Mouse (Mus musculus): ENCODE measurements around the gene Tbc1d12. TPM values are rescaled to one million over a fixed set of nuclear protein-coding genes. Genes with fewer than 3 reads are reported as not detected.

The Tbc1d12 gene
- total and polyA plus RNA-seq, 3 experiments: 2.5 to 2.9 TPM; not detected in 1

DNA sequence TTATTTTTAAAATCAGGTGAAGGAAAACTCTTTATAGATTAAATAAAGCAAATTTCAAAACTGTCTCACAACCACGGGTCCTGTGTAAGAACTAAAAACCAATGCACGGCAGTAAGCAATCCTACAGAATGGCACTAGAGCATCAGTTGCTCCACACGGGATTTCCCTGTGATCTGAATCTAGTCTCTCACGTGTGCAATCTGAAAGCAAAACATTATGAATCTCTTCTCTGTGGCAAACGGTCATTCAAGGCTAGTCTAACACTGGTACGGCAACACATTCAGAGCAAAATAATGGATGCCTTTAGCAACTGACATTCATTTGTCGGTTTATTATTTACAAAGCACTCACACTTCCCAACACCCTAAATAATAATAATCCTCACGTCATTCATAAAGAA lies 18.2 kb upstream of the Tbc1d12 start:
- DNase-seq (ENCODE audit: low read depth, low spot score): peak; percentile 20
- H3K27ac ChIP-seq (ENCODE audit: control insufficient read depth, low read depth, low read length): no peak overlapping the region
- H3K9me3 ChIP-seq (replicated peaks; ENCODE audit: insufficient read depth, low read length): no peaks in the 10 kb centered on the region
- no peaks in the 10 kb centered on the region for H3K27me3 ChIP-seq (ENCODE audit: control insufficient read depth in 1 of 2, insufficient read depth in 2 of 2, low read length in 2 of 2)
- TF ChIP-seq NELFE (IDR thresholded peaks at IDR 0.05; ENCODE audit: low read depth, low read length) (no peak), BHLHE40 (IDR thresholded peaks at IDR 0.05; ENCODE audit: borderline replicate concordance, low read depth, low read length) (0 out of 2 replicates have a peak, but pooled peaks have one; percentile 56)
- H3K36me3 ChIP-seq (ENCODE audit: control insufficient read depth in 1 of 2, insufficient read depth in 2 of 2, low read length in 2 of 2): peaks cover 8 to 20% of the 10 kb centered on the region in 2 experiments
- peaks cover 17% of the 10 kb centered on the region for H3K79me2 ChIP-seq (ENCODE audit: control insufficient read depth, insufficient read depth, low read length, poor library complexity)
- peak overlapping the region; percentile 76 to 79 for H3K4me3 ChIP-seq (ENCODE audit: control insufficient read depth in 1 of 2, insufficient read depth in 1 of 2, low read depth in 2 of 2, low read length in 2 of 2)
- H3K4me1 ChIP-seq (ENCODE audit: control insufficient read depth in 1 of 2, insufficient read depth in 2 of 2, low read length in 2 of 2): peaks cover 0 to 10% of the 10 kb centered on the region in 2 experiments; a peak in 3 of 4 replicates
- H3K9ac ChIP-seq (ENCODE audit: control insufficient read depth, low read depth, low read length, poor library complexity, severe bottlenecking): peak overlapping the region; percentile 80

DNA sequence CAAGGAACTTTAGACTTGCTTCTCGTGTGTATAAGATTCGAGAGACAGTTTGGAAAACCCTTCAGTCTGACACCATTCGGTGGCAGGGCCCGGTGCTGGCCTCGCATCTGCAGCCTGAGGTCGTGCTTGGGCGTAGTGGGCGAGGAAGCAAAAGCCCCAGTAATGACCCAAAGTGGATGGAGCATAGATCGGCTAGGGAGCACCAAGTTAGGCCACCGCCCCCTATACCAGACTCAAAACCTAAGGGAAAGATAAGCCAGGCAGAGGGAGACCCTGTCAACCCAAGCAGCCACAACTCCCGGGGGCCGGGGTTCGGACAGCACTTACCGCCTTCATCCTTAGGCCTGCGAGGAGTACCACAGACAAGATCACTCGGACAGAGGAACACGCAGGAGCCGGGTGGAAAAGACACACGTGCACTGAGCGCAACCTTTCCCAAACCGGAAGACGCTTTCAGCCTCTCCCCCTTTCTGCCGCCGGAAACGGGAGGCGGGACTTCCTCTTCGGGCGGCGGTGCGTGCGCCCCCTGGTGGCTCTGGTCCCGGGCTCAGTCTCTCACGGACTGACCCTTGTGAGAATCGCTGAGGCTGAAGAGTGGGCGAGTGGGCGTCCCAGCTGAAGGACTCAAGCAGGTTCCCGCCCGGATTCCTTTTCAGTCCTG lies 17.5 kb upstream of the Tbc1d12 start, which contains the start of gene Noc3l:
Gene Noc3l, minus strand, starts transcription at position 472 of the 661 bp plus-strand sequence.
- Histone ChIP-seq H3K79me2 (ENCODE audit: control insufficient read depth, insufficient read depth, low read length, poor library complexity) (peaks cover 17% of the 10 kb centered on the region), H3K9me3 (replicated peaks; ENCODE audit: insufficient read depth, low read length) (no peaks in the 10 kb centered on the region), H3K36me3 (ENCODE audit: control insufficient read depth in 1 of 2, insufficient read depth in 2 of 2, low read length in 2 of 2) (peaks cover 3 to 20% of the 10 kb centered on the region in 2 experiments), H3K9ac (ENCODE audit: control insufficient read depth, low read depth, low read length, poor library complexity, severe bottlenecking) (peak within 1 kb of the TSS; percentile 80), H3K4me3 (ENCODE audit: control insufficient read depth in 1 of 2, insufficient read depth in 1 of 2, low read depth in 2 of 2, low read length in 2 of 2) (peak within 1 kb of the TSS; percentile 76 to 79), H3K27ac (ENCODE audit: control insufficient read depth, low read depth, low read length) (peak within 1 kb of the TSS; percentile 51), H3K4me1 (ENCODE audit: control insufficient read depth in 1 of 2, insufficient read depth in 2 of 2, low read length in 2 of 2) (peaks cover 0 to 10% of the 10 kb centered on the region in 2 experiments; a peak in 3 of 4 replicates), H3K27me3 (ENCODE audit: control insufficient read depth in 1 of 2, insufficient read depth in 2 of 2, low read length in 2 of 2) (no peaks in the 10 kb centered on the region; a peak in 1 of 4 replicates)
- DNase-seq (ENCODE audit: low read depth, low spot score): peak; percentile 94
- TF ChIP-seq USF2 (IDR thresholded peaks at IDR 0.05; ENCODE audit: borderline replicate concordance in 1 of 2, insufficient read depth in 1 of 2, low read depth in 1 of 2, low read length in 2 of 2) (no peak), BHLHE40 (IDR thresholded peaks at IDR 0.05; ENCODE audit: borderline replicate concordance, low read depth, low read length) (peak; percentile 81), HCFC1 (IDR thresholded peaks at IDR 0.05; ENCODE audit: low read depth, low read length) (peak; percentile 88), ZC3H11A (IDR thresholded peaks at IDR 0.05; ENCODE audit: low read depth, low read length) (no peak), ETS1 (IDR thresholded peaks at IDR 0.05; ENCODE audit: low read depth, low read length) (peak; percentile 38; the same call in 1 of the 2 replicates), RCOR1 (IDR thresholded peaks at IDR 0.05; ENCODE audit: low read depth, low read length) (0 out of 2 replicates have a peak, but pooled peaks have one; percentile 23), E2F4 (IDR thresholded peaks at IDR 0.05; ENCODE audit: borderline replicate concordance, low read depth, low read length) (no peak), ZNF384 (IDR thresholded peaks at IDR 0.05; ENCODE audit: low read depth, low read length) (0 out of 2 replicates have a peak, but pooled peaks have one; percentile 16), GATA1 (IDR thresholded peaks at IDR 0.05; ENCODE audit: low read depth, low read length) (peak; percentile 34; the same call in 1 of the 2 replicates), ZMIZ1 (IDR thresholded peaks at IDR 0.05; ENCODE audit: low read depth, low read length) (peak; percentile 77), EP300 (IDR thresholded peaks at IDR 0.05; ENCODE audit: low read depth in 1 of 2, low read length in 2 of 2) (peak in 1 of 2 experiments; percentile 23; a peak in 1 of 4 replicates), SMC3 (IDR thresholded peaks at IDR 0.05; ENCODE audit: low read depth, low read length) (peak; percentile 28; the same call in 1 of the 2 replicates), JUND (IDR thresholded peaks at IDR 0.05; ENCODE audit: low read depth, low read length) (no peak), CHD2 (IDR thresholded peaks at IDR 0.05; ENCODE audit: low read length) (no peak), SIN3A (IDR thresholded peaks at IDR 0.05; ENCODE audit: low read length) (peak; percentile 98), POLR2AphosphoS2 (IDR thresholded peaks at IDR 0.05; ENCODE audit: low read length) (peak; percentile 82), MYC (IDR thresholded peaks at IDR 0.05; ENCODE audit: low read depth, low read length) (peak; percentile 97), MAFK (IDR thresholded peaks at IDR 0.05; ENCODE audit: borderline replicate concordance, low read depth, low read length) (no peak), MXI1 (IDR thresholded peaks at IDR 0.05; ENCODE audit: low read depth, low read length) (peak; percentile 100), USF1 (IDR thresholded peaks at IDR 0.05; ENCODE audit: low read depth, low read length) (peak; percentile 37; the same call in 1 of the 2 replicates), MAZ (IDR thresholded peaks at IDR 0.05; ENCODE audit: low read depth, low read length) (peak; percentile 49; the same call in 1 of the 2 replicates), ELF1 (IDR thresholded peaks at IDR 0.05; ENCODE audit: low read depth, low read length) (peak; percentile 89), TAL1 (IDR thresholded peaks at IDR 0.05; ENCODE audit: low read length) (no peak), POLR2A (IDR thresholded peaks at IDR 0.05; ENCODE audit: control insufficient read depth in 1 of 2, insufficient read depth in 1 of 2, low read depth in 1 of 2, low read length in 2 of 2, poor library complexity in 1 of 2) (peak; percentile 54 to 92; a peak in 3 of 4 replicates), UBTF (IDR thresholded peaks at IDR 0.05; ENCODE audit: borderline replicate concordance, insufficient read depth, low read depth, low read length) (no peak), KAT2A (conservative IDR thresholded peaks at IDR 0.05; ENCODE audit: low read depth, low read length) (peak; percentile 62; the same call in 1 of the 2 replicates), MAX (IDR thresholded peaks at IDR 0.05; ENCODE audit: low read length) (peak; percentile 97), CHD1 (IDR thresholded peaks at IDR 0.05; ENCODE audit: low read depth, low read length) (no peak), MYB (IDR thresholded peaks at IDR 0.05; ENCODE audit: low read depth, low read length) (no peak)

All from MEL (cell line).